Mouse (Mus musculus): ENCODE results near the gene Fam173a. TPM values are rescaled to one million over a fixed set of nuclear protein-coding genes. Genes with fewer than 3 reads are reported as not detected.

The Fam173a gene
- total and polyA plus RNA-seq, 3 experiments, result 20.5 to 50.5 (median 24.1) TPM

DNA sequence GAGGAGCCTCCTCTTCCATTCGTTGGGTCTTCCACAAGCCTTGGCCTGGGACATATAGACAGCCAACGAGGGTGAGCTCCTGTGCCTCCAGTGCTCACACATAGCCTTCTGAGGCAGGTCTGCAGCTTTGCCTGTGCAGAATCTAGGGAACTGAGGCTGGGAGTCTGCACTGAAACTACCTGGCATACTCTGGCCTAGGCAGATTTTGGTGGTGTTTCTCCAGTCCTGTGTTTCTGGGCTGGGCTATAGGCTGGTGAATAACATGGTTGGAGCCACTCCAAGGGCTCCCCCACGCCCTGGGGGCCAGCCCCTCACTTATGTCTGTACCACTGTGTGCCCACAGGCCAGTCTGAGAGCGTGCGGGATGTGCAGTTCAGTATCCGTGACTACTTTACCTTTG lies 32.6 kb upstream of the Fam173a start:
- TF ChIP-seq TAL1 (conservative IDR thresholded peaks at IDR 0.05; ENCODE audit: low read depth, low read length) (no peak), CTCF (IDR thresholded peaks at IDR 0.05; ENCODE audit: low read depth, low read length) (no peak)
- no peak for ATAC-seq (ENCODE audit: extremely low read depth, insufficient number of reproducible peaks, low FRiP score, poor library complexity, severe bottlenecking)
- peak overlapping the region; percentile 78; the same call in 1 of the 2 replicates for H3K4me3 ChIP-seq (ENCODE audit: low read depth, low read length)

DNA sequence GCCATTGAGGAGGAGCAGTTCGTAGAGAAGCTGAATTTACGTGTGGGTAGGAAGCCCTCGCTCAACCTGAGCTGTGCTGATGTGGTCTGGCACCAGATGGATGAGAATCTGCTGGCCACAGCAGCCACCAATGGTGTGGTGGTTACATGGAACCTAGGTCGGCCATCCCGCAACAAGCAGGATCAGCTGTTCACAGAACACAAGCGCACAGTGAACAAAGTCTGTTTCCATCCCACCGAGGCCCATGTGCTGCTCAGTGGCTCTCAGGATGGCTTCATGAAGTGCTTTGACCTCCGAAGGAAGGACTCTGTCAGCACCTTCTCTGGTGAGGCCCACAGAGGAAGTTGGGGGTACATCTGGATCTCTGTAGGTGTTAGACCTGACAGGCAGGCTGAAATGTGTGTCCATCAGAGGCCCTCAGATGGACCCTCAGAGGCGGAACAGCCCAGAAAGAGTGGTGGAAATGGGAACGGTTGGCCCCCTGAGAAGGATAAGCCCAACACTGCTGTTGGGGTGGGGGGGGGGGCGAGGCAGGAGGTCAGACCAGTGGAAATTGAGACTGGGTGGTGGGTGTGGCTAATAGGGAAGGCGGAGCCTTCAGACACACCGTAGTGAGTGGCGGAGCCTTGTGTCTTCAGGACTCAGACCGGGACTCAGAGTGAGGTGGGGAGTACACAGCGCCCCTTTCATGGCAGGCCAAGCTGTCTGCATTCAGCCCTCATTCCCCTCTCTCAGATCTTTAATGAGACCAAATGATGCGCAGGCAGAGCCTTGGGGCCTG lies 31.9 kb upstream of the Fam173a start:
- no peak for ATAC-seq (ENCODE audit: extremely low read depth, insufficient number of reproducible peaks, low FRiP score, poor library complexity, severe bottlenecking)
- H3K36me3 ChIP-seq (replicated peaks), result peaks cover 55% of the 10 kb centered on the region
- peak; percentile 57 for DNase-seq (ENCODE audit: low spot score)
- TF ChIP-seq TAL1 (conservative IDR thresholded peaks at IDR 0.05; ENCODE audit: low read depth, low read length) (no peak), POLR2AphosphoS5 (IDR thresholded peaks at IDR 0.05; ENCODE audit: insufficient replicate concordance, low read depth, low read length) (no peak), GATA1 (IDR thresholded peaks at IDR 0.05; ENCODE audit: borderline replicate concordance, low read length) (no peak), CTCF (IDR thresholded peaks at IDR 0.05; ENCODE audit: low read depth, low read length) (no peak), GATA2 (IDR thresholded peaks at IDR 0.05; ENCODE audit: borderline replicate concordance, low read depth, low read length) (no peak)
- peak overlapping the region; percentile 78 for H3K4me3 ChIP-seq (ENCODE audit: low read depth, low read length)
- no peaks in the 10 kb centered on the region for H3K9me3 ChIP-seq (replicated peaks)
- peaks cover 65% of the 10 kb centered on the region for H3K4me1 ChIP-seq (ENCODE audit: insufficient read depth, low read depth, low read length)
- peaks cover 13% of the 10 kb centered on the region for H3K27me3 ChIP-seq (ENCODE audit: insufficient read depth, low read length)

More for the DNA sequence above, 32.6 kb upstream of the Fam173a start:
- Histone ChIP-seq H3K27me3 (ENCODE audit: insufficient read depth, low read length) (peaks cover 5% of the 10 kb centered on the region), H3K4me1 (ENCODE audit: insufficient read depth, low read depth, low read length) (peaks cover 69% of the 10 kb centered on the region), H3K9me3 (replicated peaks) (no peaks in the 10 kb centered on the region), H3K36me3 (replicated peaks) (peaks cover 63% of the 10 kb centered on the region)
- no peak for DNase-seq (ENCODE audit: low spot score)

- Histone ChIP-seq H3K9me3 (replicated peaks) (no peaks in the 10 kb centered on the region), H3K36me3 (replicated peaks) (peaks cover 44% of the 10 kb centered on the region), H3K27me3 (ENCODE audit: insufficient read depth, low read length) (peaks cover 24% of the 10 kb centered on the region), H3K4me3 (ENCODE audit: low read depth, low read length) (peak within 1 kb of the TSS; percentile 78), H3K4me1 (ENCODE audit: insufficient read depth, low read depth, low read length) (peaks cover 62% of the 10 kb centered on the region)
- ATAC-seq (ENCODE audit: extremely low read depth, insufficient number of reproducible peaks, low FRiP score, poor library complexity, severe bottlenecking), result peak; percentile 65
- peak; percentile 75 for DNase-seq (ENCODE audit: low spot score)
- TF ChIP-seq GATA2 (IDR thresholded peaks at IDR 0.05; ENCODE audit: borderline replicate concordance, low read depth, low read length) (no peak), GATA1 (IDR thresholded peaks at IDR 0.05; ENCODE audit: borderline replicate concordance, low read length) (no peak), TAL1 (conservative IDR thresholded peaks at IDR 0.05; ENCODE audit: low read depth, low read length) (no peak), POLR2AphosphoS5 (IDR thresholded peaks at IDR 0.05; ENCODE audit: insufficient replicate concordance, low read depth, low read length) (no peak), CTCF (IDR thresholded peaks at IDR 0.05; ENCODE audit: low read depth, low read length) (no peak)
These were observed 30.8 kb upstream of the Fam173a start, which contains the start of gene Wdr24 for GRCm38 (mm10) chr17:25823452-25823851. Wdr24 (plus strand) TSS chr17:25823627.

GRCm38 (mm10) chr17:25818851-25819780 lies 26.4 kb upstream of the Fam173a start:
- Histone ChIP-seq H3K4me3 (ENCODE audit: low read depth, low read length) (peak overlapping the region; percentile 28; the same call in 1 of the 2 replicates), H3K27me3 (ENCODE audit: insufficient read depth, low read length) (peaks cover 45% of the 10 kb centered on the region), H3K4me1 (ENCODE audit: insufficient read depth, low read depth, low read length) (peaks cover 19% of the 10 kb centered on the region), H3K36me3 (replicated peaks) (peaks cover 1% of the 10 kb centered on the region), H3K9me3 (replicated peaks) (no peaks in the 10 kb centered on the region)
- no peak for DNase-seq (ENCODE audit: low spot score)
- ATAC-seq (ENCODE audit: extremely low read depth, insufficient number of reproducible peaks, low FRiP score, poor library complexity, severe bottlenecking), result no peak
- no peak for TF ChIP-seq TAL1 (conservative IDR thresholded peaks at IDR 0.05; ENCODE audit: low read depth, low read length)
- no peak for TF ChIP-seq GATA2 (IDR thresholded peaks at IDR 0.05; ENCODE audit: borderline replicate concordance, low read depth, low read length)
- TF ChIP-seq CTCF (IDR thresholded peaks at IDR 0.05; ENCODE audit: low read depth, low read length), result no peak
- TF ChIP-seq POLR2AphosphoS5 (IDR thresholded peaks at IDR 0.05; ENCODE audit: insufficient replicate concordance, low read depth, low read length), result no peak
- TF ChIP-seq GATA1 (IDR thresholded peaks at IDR 0.05; ENCODE audit: borderline replicate concordance, low read length), result no peak

GRCm38 (mm10) chr17:25817662-25818061 lies 25.0 kb upstream of the Fam173a start:
- TF ChIP-seq POLR2AphosphoS5 (IDR thresholded peaks at IDR 0.05; ENCODE audit: insufficient replicate concordance, low read depth, low read length) (no peak), CTCF (IDR thresholded peaks at IDR 0.05; ENCODE audit: low read depth, low read length) (no peak), GATA2 (IDR thresholded peaks at IDR 0.05; ENCODE audit: borderline replicate concordance, low read depth, low read length) (no peak), GATA1 (IDR thresholded peaks at IDR 0.05; ENCODE audit: borderline replicate concordance, low read length) (no peak), TAL1 (conservative IDR thresholded peaks at IDR 0.05; ENCODE audit: low read depth, low read length) (no peak)
- no peaks in the 10 kb centered on the region for H3K9me3 ChIP-seq (replicated peaks)
- no peak overlapping the region for H3K4me3 ChIP-seq (ENCODE audit: low read depth, low read length)
- H3K36me3 ChIP-seq (replicated peaks), result no peaks in the 10 kb centered on the region
- DNase-seq (ENCODE audit: low spot score) (no peak), ATAC-seq (ENCODE audit: extremely low read depth, insufficient number of reproducible peaks, low FRiP score, poor library complexity, severe bottlenecking) (no peak)
- H3K4me1 ChIP-seq (ENCODE audit: insufficient read depth, low read depth, low read length), result peaks cover 12% of the 10 kb centered on the region
- H3K27me3 ChIP-seq (ENCODE audit: insufficient read depth, low read length), result peaks cover 50% of the 10 kb centered on the region

DNA sequence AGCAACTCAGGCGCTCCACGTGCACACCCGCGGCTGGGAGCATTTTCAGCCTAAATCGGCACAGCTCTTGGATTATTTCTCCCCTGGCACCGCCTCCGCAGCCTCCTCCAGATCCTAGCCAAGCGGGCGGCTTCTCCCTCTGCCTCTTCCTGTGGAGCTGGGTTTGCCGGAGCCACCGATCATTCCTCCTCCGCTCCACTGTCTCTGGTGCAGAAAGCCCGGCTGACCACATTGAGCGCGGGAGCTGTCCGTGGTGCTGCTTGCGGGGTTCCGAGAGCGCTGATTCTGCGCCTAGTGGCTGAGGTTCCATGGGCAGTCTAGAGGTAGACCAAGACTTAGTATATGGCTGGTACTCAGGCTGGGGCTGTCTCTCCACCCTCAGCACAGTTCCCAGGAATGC lies 20.8 kb upstream of the Fam173a start:
- no peak for ATAC-seq (ENCODE audit: extremely low read depth, insufficient number of reproducible peaks, low FRiP score, poor library complexity, severe bottlenecking)
- no peak overlapping the region for H3K4me3 ChIP-seq (ENCODE audit: low read depth, low read length)
- H3K4me1 ChIP-seq (ENCODE audit: insufficient read depth, low read depth, low read length), result peaks cover 5% of the 10 kb centered on the region; the same call in 1 of the 2 replicates
- DNase-seq (ENCODE audit: low spot score), result peak; percentile 54
- TF ChIP-seq GATA1 (IDR thresholded peaks at IDR 0.05; ENCODE audit: borderline replicate concordance, low read length) (no peak), TAL1 (conservative IDR thresholded peaks at IDR 0.05; ENCODE audit: low read depth, low read length) (no peak), POLR2AphosphoS5 (IDR thresholded peaks at IDR 0.05; ENCODE audit: insufficient replicate concordance, low read depth, low read length) (no peak), CTCF (IDR thresholded peaks at IDR 0.05; ENCODE audit: low read depth, low read length) (no peak), GATA2 (IDR thresholded peaks at IDR 0.05; ENCODE audit: borderline replicate concordance, low read depth, low read length) (no peak)
- H3K9me3 ChIP-seq (replicated peaks), result 0 out of 2 replicates have a peak, but pooled peaks cover 5% of the 10 kb centered on the region
- H3K27me3 ChIP-seq (ENCODE audit: insufficient read depth, low read length), result peaks cover 64% of the 10 kb centered on the region
- H3K36me3 ChIP-seq (replicated peaks), result no peaks in the 10 kb centered on the region

Data from G1E (cell line).